Mouse (Mus musculus): Measurements from ENCODE around the gene Eea1.

GRCm38 (mm10) chr10:95940046-95940900, at the start of gene Eea1:
- no peak; the same call in 1 of the 2 replicates for TF ChIP-seq GATA1 (IDR thresholded peaks at IDR 0.05; ENCODE audit: low read length)
- TF ChIP-seq TAL1 (IDR thresholded peaks at IDR 0.05; ENCODE audit: low read length) = no peak
